Mouse (Mus musculus): Measurements from ENCODE around the gene Gfap.

The Gfap gene

DNA sequence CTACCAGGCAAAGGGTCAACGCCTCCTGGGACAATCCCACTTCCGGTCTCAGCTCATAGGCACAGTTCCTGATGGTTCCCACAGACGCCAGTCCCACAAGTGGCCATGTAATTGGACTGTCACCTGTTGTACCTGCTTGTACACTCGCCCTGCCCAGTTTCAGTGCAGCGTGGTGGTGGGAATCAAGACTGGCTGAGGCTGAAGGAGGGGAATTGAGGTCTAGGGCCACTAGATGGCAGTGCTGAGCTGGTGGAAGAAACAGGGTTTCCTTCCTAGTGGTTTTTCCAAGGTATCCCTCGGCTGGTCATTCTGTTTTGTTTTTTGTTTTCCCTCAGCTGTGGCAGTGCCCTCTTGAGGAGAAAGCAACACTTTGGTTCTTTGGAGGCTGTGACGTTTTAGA, at the start of gene Gfap:
Gene Gfap (minus strand): TSS at position 150 of the 400 bp plus-strand sequence.
- DNase-seq (ENCODE audit: low read depth in 2 of 2, low spot score in 2 of 2): peak; percentile 29 to 43

DNA sequence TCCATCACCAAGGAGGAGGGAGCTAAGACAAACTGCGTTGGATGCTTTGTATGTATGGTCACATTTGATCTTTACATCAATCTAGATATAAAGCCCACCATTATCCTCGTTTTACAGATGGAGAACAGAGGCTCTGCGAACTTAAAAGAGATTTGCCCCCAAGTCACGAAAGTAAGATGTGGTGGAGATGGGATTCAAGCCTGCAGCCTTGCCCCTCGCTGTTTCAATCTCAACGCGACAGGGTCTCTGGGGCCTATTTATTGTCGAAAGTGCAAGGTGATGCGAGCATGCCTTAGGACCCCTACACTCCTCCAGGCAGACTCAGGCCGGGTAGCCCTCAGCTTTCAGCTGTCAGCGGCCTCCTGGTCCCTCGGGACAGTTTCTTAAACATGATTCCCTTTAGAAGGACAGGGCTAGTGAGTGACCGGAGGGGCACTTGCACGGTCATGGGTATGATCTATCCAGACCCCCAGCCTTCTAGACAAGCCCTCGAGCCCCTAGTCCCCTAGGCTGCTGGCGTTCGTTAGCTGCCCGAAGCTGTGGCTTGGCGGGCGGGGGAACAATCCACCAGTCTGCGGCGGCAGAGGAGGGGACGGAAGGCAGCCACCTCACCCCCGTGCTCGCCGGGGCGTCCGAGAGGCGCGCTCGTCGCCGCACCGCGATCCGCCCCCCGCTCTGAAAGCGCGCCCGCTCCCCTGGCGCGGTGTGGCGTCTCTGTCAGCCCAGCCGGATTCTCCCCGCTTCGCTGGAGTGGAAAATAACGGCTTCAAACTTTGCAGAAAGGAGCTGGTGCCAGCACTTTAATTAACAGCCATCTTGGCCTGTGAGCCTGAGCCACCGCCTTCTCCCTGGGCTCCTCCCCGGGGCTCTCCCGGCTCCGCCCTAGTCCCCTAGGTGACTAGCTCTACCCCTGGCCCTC, 47.6 kb upstream of the Gfap start:
- peak in 1 of 2 experiments; percentile 9 for DNase-seq (ENCODE audit: low read depth in 2 of 2, low spot score in 2 of 2)

- DNase-seq (ENCODE audit: low read depth in 2 of 2, low spot score in 2 of 2): no peak
Observed at GRCm38 (mm10) chr11:102946992-102947343, 46.3 kb upstream of the Gfap start.

GRCm38 (mm10) chr11:102946265-102946991, 45.7 kb upstream of the Gfap start, which contains the start of gene C1ql1:
C1ql1 (minus strand) TSS chr11:102946688.
- peak; percentile 31 to 48 for DNase-seq (ENCODE audit: low read depth in 2 of 2, low spot score in 2 of 2)

DNA sequence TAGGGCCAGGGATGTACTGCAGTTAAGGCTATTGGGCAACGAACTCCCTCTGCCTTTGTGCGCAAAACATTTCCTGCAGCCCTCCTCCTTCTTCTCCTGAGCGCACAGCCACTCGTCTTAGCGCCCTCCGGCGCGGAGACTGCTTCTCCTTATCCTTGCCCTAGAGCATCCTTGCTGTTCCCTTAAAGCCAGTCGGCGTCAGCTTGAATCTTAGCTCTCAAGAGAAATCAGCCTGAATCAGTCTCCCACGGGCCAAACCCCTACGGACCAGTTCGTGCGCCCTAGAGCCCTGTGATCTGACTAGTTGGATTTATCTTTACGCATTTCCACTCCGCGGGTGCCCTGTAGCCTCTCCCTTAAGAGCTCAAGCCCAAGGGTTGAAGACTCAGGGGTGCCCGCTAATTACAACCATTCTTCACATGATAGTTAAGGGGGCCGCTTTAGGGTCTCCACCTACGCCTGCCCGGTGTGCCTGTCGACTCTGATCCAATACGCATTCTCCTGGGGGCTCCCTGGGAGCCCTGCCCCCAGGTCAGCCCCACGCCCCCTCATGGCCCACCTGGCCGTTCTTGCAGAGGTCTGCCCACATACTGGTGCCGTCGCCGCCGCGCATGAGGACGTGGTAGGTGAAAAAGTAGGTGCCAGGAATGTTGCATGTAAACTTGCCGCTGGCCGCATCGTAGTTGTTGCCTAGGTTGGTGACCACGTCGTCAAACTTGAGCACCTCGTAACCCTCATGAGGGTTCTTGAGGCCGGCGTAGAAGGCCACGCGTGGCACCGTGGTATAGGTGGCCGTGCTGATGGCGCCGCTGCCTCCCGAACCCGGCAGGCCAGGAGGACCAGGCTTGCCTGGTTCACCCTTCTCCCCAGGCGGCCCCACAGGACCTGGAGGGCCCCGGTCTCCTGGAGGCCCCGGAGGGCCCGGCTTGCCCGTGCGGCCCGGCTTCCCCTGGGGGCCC, 44.9 kb upstream of the Gfap start:
- DNase-seq (ENCODE audit: low read depth in 2 of 2, low spot score in 2 of 2): no peak

DNA sequence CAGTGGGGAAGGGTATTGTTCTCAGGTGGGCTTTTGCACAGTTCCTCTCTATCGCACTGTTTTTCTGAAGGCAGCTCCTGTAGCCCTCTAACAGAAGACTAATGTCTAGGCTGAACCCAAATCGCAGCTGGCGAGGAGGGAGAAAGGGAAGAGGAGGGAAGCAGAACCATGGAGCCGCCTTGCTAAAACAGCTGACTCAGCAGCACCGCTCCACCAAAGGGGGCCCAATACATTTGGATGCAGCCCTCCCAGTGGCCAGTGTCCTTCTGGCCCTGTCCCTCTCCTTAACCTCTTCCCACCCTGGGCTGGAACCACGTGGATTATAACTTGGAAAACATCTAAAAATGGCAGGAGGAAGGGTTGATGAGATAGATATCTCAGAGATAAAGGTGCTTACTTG, 40.5 kb upstream of the Gfap start:
- DNase-seq (ENCODE audit: low read depth in 2 of 2, low spot score in 2 of 2): no peak

DNA sequence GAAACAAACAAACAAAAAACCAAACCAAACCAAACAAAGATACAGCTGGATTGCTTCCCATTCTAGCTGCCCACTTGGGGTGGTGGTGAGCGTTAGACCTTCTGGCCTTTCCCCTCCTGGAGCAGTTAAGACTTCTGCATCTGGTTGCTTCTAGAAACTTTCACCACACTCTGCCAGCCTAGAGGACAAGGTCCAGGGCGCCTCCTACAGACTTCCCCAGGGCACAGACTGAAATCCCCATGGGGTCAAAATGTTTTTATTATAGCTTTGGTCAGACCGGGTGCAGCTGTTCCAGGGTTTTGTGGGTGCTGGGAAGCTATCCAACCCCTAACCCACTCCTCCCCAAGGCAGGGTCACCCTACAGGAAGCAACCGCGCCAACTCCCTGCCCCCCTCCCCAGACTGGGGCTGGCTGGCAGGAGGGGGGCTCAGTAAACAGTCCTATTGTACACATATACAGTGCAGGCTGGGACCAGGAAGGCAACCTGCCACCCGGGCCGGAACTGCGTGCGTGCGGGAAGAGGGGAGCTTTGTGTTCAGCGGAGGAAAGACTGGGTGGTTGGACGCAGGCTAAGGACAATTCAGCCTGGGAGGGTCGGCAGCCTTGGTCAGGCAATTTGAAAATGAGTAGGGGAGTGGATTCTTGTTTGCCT, 38.4 kb upstream of the Gfap start:
- DNase-seq (ENCODE audit: low read depth in 2 of 2, low spot score in 2 of 2): no peak

DNA sequence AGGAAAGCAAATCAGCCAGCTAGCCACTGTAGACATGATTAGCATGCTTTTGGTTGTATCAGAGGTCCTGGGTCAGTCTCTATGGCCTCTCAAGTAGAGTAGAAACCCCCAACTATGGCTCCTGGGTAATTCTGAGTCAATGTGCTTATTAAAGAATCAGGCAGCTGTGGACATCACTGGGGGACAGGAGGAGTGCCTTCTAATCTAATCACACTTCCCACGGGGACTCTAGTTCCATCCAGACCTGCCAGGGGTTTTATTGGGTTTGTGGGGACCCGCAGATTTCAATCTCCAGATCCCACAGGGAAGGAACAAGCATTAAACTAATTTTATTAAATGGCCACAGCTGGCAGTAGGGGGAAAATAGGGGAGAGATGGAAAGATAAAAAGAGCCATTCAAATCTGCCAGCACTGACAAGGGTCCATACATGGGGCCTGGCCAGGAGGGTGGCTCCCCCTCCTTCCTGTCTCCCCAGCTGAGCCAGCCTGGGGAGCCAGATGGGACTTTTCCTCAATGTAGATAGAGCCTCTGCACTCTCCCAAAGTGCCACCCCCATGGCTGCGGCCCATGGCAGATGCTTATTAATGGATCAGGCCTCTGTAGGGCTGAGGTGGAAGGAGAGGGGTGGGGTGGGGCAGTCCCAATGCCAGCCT, 36.9 kb upstream of the Gfap start:
- DNase-seq (ENCODE audit: low read depth in 2 of 2, low spot score in 2 of 2): no peak

GRCm38 (mm10) chr11:102936272-102936671, 35.6 kb upstream of the Gfap start:
- DNase-seq (ENCODE audit: low read depth in 2 of 2, low spot score in 2 of 2): no peak

DNA sequence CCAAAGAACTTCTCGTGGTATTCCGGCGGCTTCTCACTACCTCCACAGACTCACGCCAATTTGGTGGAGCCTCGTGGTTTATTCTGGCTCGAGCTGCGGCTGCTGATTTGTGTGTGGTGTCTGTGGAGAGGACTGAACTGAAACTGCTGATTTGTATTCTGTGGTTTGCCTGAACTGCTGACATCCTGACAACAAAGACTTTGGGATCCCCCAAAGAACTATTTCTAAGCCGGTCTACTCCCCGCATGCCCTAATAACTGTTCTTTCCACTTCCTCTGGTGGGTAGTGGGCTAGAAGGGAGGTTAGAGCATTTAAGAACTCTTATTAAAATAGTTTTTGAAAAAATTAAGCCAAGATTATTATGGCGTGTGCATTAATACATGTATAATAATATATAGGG, 30.0 kb upstream of the Gfap start:
- DNase-seq (ENCODE audit: low read depth in 2 of 2, low spot score in 2 of 2): no peak

DNA sequence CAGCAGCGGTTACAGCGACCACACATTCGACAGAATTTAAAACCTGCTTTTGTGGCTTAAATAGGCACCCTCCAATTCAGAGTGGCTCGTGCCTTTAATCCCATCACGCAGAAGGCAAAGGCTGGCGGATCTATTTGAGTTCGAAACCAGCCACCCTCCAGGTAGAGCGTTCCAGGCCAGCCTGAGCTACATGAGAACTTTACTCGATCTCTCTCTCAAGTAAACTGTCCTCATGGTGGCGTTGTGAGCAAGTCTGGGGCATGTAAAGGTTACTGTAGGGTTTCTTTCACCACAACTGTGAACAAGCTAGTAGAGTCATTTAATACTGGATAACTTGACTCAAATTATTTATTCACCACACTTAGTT, 24.6 kb upstream of the Gfap start:
- DNase-seq (ENCODE audit: low read depth in 2 of 2, low spot score in 2 of 2): peak in 1 of 2 experiments; percentile 68

GRCm38 (mm10) chr11:102924557-102925350, 24.0 kb upstream of the Gfap start, which contains the start of gene Kif18b:
Kif18b (minus strand) TSS chr11:102925124.
- DNase-seq (ENCODE audit: low read depth in 2 of 2, low spot score in 2 of 2): peak; percentile 74 to 81

- DNase-seq (ENCODE audit: low read depth in 2 of 2, low spot score in 2 of 2): no peak
Observed at GRCm38 (mm10) chr11:102921491-102921890, 20.8 kb upstream of the Gfap start.

DNA sequence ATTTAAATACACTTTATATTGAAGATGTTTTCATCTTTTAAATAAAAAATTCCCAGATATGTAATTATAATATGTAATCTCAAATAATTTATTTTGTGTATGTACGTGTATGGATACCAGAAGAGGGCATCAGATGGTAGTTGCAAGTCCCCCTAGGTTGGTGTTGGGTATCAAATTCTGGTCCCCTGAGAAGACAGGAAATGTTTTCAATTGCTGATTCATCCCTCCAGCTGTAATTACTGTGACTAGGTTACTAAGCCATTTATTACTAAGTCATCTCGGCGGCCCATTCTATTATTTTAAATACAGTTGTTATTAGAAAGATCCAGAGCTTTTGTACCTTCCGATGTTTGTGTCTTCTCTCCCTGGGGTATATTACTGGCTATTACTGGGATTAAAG, 17.4 kb upstream of the Gfap start:
- DNase-seq (ENCODE audit: low read depth in 2 of 2, low spot score in 2 of 2): no peak

DNA sequence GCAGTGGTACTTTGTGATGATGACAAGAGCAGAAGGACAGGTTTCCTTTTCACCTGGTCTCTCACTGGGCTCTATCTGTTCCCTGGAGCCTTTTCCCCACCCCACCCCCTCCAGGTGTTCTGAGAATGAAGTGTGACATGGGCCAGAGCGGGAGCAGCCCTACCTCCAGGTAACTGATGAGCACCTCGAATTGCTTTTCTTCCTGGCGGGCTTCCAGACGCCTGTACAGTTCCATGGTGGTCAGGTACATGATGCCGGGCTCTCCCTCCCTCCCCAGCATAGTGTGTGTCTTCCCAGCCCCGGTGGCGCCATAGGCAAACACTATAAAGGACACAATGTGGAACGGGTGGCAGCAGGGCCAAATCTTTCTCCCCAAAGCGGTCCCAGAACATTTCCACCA, 14.7 kb upstream of the Gfap start:
- no peak for DNase-seq (ENCODE audit: low read depth in 2 of 2, low spot score in 2 of 2)

DNA sequence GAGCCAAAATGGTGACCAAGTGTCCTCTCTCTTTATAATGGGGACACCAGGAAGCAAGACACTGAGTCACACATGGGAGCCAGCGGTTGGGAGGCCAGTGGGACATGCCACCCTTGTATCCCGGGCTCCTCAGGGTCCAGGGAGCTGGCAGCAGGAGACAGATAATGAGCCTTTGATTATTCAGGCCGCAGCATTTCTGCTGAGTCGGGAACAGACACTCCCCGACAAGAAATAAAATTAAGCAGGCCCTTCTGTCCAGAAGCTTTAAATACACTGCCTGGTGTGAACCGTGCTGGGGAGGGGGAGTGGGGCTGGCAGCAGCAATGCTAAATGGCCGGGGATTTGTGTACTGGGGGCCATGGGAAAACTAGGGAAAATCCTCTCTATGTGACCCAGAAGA, 10.7 kb upstream of the Gfap start:
- DNase-seq (ENCODE audit: low read depth in 2 of 2, low spot score in 2 of 2): no peak

DNA sequence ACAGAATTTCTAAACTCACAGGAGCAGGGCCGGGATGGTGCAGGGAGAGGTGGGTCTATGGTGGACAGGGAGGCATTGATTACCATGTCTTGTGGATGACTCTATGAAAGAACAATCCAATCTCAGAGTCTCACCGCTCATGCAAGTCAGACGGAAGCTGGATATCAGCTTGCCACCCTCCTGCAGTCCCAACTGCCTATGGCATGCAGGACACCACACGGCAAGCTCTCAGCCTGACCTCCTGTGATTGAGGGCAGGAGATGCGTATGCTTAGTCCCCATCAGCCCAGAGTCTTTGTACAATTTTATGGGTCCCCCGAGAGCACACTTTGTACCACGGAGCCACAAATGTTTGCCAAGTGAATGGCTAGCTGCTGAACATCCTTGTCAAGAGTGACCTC, 2.9 kb upstream of the Gfap start:
- no peak for DNase-seq (ENCODE audit: low read depth in 2 of 2, low spot score in 2 of 2)

GRCm38 (mm10) chr11:102902107-102902506, 1.4 kb upstream of the Gfap start:
- no peak for DNase-seq (ENCODE audit: low read depth in 2 of 2, low spot score in 2 of 2)

DNA sequence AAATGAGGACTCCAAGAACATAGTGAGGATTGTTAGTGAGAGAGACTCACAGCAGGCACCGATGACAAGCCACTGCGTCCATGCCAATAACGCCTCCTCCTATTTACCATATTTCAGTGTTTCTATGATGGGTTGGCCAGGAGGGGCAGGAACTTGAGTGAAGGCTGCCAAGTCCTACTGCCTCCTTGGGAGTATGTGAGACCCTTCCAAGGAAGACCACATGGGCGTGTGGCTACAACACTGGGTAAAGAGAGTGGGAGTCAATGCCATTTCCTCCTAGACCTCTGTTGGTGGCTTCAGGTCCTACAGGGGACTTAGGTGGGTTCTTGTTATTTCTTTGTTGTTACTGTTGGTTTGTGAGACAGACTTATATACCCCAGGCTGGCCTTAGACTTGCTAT, 487 bp upstream of the Gfap start:
- DNase-seq (ENCODE audit: low read depth in 2 of 2, low spot score in 2 of 2): no peak

Data from CD8-positive naive resting alpha-beta T cell, adult 2 months (primary cell).